Mouse (Mus musculus): ENCODE data around the gene Exosc9. TPM values are rescaled to one million over a fixed set of nuclear protein-coding genes. Genes with fewer than 3 reads are reported as not detected.

The Exosc9 gene
- polyA plus RNA-seq, 1 experiment from 2014 or later = 79.6 TPM

DNA sequence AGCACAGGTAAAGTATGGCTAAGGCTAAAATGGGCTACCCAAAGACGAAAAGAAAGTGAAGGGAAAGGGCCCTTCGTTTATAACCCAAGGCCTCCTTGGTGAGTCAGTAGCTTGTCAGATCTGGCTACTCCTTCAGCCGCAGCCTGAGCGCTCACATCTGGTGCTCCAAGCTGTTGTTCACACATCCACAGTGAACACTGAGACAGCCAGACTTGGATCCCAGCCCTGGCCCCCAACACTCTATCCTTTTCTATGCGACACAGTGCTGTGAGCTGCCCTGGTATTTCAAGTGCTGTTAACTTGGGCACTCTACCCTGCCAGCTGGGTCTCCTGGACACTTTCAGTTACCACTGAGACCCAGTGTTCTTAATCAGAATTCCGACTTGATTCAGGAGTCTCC, 22.1 kb upstream of the Exosc9 start:
- Histone ChIP-seq H3K9me3 (replicated peaks; ENCODE audit: control insufficient read depth, low read length, poor library complexity, severe bottlenecking) (no peaks in the 10 kb centered on the region), H3K4me3 (ENCODE audit: low read depth, low read length) (no peak overlapping the region), H3K27me3 (ENCODE audit: control insufficient read depth, insufficient read depth, low read depth, low read length) (no peaks in the 10 kb centered on the region), H3K4me1 (ENCODE audit: control insufficient read depth, insufficient read depth, low read length) (peaks cover 3% of the 10 kb centered on the region; the same call in 1 of the 2 replicates), H3K9ac (ENCODE audit: low read depth, low read length) (no peak overlapping the region), H3K36me3 (ENCODE audit: control insufficient read depth, insufficient read depth, low read length) (no peaks in the 10 kb centered on the region), H3K27ac (ENCODE audit: low read length) (no peak overlapping the region), H3K4me2 (ENCODE audit: low read length) (no peak overlapping the region)
- ATAC-seq = no peak
- 88% methylated on average over 6 of the region's 6 CpGs for WGBS

DNA sequence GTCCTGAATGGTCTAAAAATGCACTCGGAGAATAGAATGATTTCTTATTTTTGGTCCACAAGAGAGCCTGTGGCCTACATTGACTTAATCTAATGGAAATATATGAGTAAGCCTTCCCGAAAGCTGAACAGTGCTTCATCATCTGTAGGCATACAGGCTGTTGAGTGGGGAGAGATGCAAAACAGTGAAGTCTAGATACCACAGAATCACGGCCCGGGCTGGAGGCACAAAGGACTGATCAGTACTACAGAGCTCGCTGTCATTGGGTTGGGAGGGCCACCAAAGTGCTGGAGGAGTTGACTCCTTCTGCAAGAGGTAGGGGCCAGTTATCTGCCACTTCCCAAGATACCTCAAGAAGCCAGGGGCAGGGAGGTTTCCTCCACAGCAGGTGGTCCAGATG, 21.6 kb upstream of the Exosc9 start:
- H3K4me3 ChIP-seq (ENCODE audit: low read depth, low read length) = no peak overlapping the region
- no peaks in the 10 kb centered on the region for H3K9me3 ChIP-seq (replicated peaks; ENCODE audit: control insufficient read depth, low read length, poor library complexity, severe bottlenecking)
- H3K4me1 ChIP-seq (ENCODE audit: control insufficient read depth, insufficient read depth, low read length) = peaks cover 3% of the 10 kb centered on the region; the same call in 1 of the 2 replicates
- WGBS = 78% methylated on average over 5 of the region's 5 CpGs
- no peak for ATAC-seq
- no peak overlapping the region for H3K9ac ChIP-seq (ENCODE audit: low read depth, low read length)
- H3K27me3 ChIP-seq (ENCODE audit: control insufficient read depth, insufficient read depth, low read depth, low read length) = no peaks in the 10 kb centered on the region
- H3K4me2 ChIP-seq (ENCODE audit: low read length) = no peak overlapping the region
- no peaks in the 10 kb centered on the region for H3K36me3 ChIP-seq (ENCODE audit: control insufficient read depth, insufficient read depth, low read length)
- no peak overlapping the region for H3K27ac ChIP-seq (ENCODE audit: low read length)

- Histone ChIP-seq H3K4me1 (ENCODE audit: control insufficient read depth, insufficient read depth, low read length) (peaks cover 3% of the 10 kb centered on the region; the same call in 1 of the 2 replicates), H3K4me3 (ENCODE audit: low read depth, low read length) (no peak overlapping the region), H3K27me3 (ENCODE audit: control insufficient read depth, insufficient read depth, low read depth, low read length) (no peaks in the 10 kb centered on the region), H3K36me3 (ENCODE audit: control insufficient read depth, insufficient read depth, low read length) (no peaks in the 10 kb centered on the region), H3K27ac (ENCODE audit: low read length) (no peak overlapping the region), H3K9ac (ENCODE audit: low read depth, low read length) (no peak overlapping the region), H3K9me3 (replicated peaks; ENCODE audit: control insufficient read depth, low read length, poor library complexity, severe bottlenecking) (no peaks in the 10 kb centered on the region), H3K4me2 (ENCODE audit: low read length) (no peak overlapping the region)
- no peak for ATAC-seq
- 39% methylated on average over 2 of the region's 2 CpGs for WGBS
Observed at GRCm38 (mm10) chr3:36531242-36531641, 21.2 kb upstream of the Exosc9 start.

DNA sequence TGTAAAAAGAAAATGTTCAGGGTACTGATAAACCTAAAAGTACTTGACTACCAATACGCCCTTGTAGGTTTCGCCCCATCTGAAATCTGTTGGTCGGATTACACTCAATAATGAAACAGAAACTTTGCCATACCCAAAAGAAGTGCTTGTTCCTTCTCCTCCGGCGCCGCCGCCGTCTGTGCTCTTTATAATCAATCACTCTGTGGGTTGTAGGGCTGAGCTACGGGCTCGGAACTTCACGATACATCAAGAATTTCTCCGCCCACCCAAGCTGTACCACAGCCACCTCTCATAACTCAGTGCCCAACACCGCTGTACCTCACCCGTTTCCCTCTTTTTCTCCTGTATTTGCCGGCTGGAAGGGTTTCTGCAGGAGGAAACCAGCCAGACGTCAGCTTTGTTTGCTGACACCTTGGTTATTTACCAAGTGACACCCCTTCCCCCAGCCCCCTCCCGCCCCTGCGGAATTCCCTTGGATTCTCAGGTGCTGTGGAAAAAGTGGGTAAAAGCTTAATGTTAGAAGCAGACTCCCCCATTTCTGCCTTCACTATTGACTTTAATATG, 20.3 kb upstream of the Exosc9 start:
- no peak overlapping the region for H3K9ac ChIP-seq (ENCODE audit: low read depth, low read length)
- ATAC-seq = no peak
- WGBS = 19% methylated on average over 18 of the region's 18 CpGs
- H3K27me3 ChIP-seq (ENCODE audit: control insufficient read depth, insufficient read depth, low read depth, low read length) = no peaks in the 10 kb centered on the region
- no peaks in the 10 kb centered on the region for H3K36me3 ChIP-seq (ENCODE audit: control insufficient read depth, insufficient read depth, low read length)
- no peak overlapping the region for H3K27ac ChIP-seq (ENCODE audit: low read length)
- peaks cover 3% of the 10 kb centered on the region; the same call in 1 of the 2 replicates for H3K4me1 ChIP-seq (ENCODE audit: control insufficient read depth, insufficient read depth, low read length)
- H3K4me3 ChIP-seq (ENCODE audit: low read depth, low read length) = peak overlapping the region; percentile 15; the same call in 1 of the 2 replicates
- H3K4me2 ChIP-seq (ENCODE audit: low read length) = peak overlapping the region; percentile 43
- H3K9me3 ChIP-seq (replicated peaks; ENCODE audit: control insufficient read depth, low read length, poor library complexity, severe bottlenecking) = no peaks in the 10 kb centered on the region

GRCm38 (mm10) chr3:36532738-36533137, 19.7 kb upstream of the Exosc9 start:
- H3K4me2 ChIP-seq (ENCODE audit: low read length) = no peak overlapping the region
- H3K9me3 ChIP-seq (replicated peaks; ENCODE audit: control insufficient read depth, low read length, poor library complexity, severe bottlenecking) = no peaks in the 10 kb centered on the region
- H3K27ac ChIP-seq (ENCODE audit: low read length) = no peak overlapping the region
- ATAC-seq = no peak
- no peaks in the 10 kb centered on the region for H3K27me3 ChIP-seq (ENCODE audit: control insufficient read depth, insufficient read depth, low read depth, low read length)
- no peak overlapping the region for H3K9ac ChIP-seq (ENCODE audit: low read depth, low read length)
- peaks cover 3% of the 10 kb centered on the region; the same call in 1 of the 2 replicates for H3K4me1 ChIP-seq (ENCODE audit: control insufficient read depth, insufficient read depth, low read length)
- H3K36me3 ChIP-seq (ENCODE audit: control insufficient read depth, insufficient read depth, low read length) = no peaks in the 10 kb centered on the region
- WGBS = 37% methylated on average over 7 of the region's 7 CpGs
- H3K4me3 ChIP-seq (ENCODE audit: low read depth, low read length) = no peak overlapping the region

GRCm38 (mm10) chr3:36533201-36533672, 19.2 kb upstream of the Exosc9 start:
- H3K9ac ChIP-seq (ENCODE audit: low read depth, low read length) = no peak overlapping the region
- H3K27ac ChIP-seq (ENCODE audit: low read length) = no peak overlapping the region
- no peak overlapping the region for H3K4me2 ChIP-seq (ENCODE audit: low read length)
- WGBS = 3% methylated on average over 1 of the region's 1 CpGs
- H3K4me3 ChIP-seq (ENCODE audit: low read depth, low read length) = no peak overlapping the region
- no peaks in the 10 kb centered on the region for H3K36me3 ChIP-seq (ENCODE audit: control insufficient read depth, insufficient read depth, low read length)
- H3K27me3 ChIP-seq (ENCODE audit: control insufficient read depth, insufficient read depth, low read depth, low read length) = no peaks in the 10 kb centered on the region
- no peaks in the 10 kb centered on the region for H3K9me3 ChIP-seq (replicated peaks; ENCODE audit: control insufficient read depth, low read length, poor library complexity, severe bottlenecking)
- ATAC-seq = no peak
- peaks cover 3% of the 10 kb centered on the region; the same call in 1 of the 2 replicates for H3K4me1 ChIP-seq (ENCODE audit: control insufficient read depth, insufficient read depth, low read length)

- H3K4me2 ChIP-seq (ENCODE audit: low read length) = no peak overlapping the region
- WGBS = 92% methylated on average over 12 of the region's 12 CpGs
- H3K9ac ChIP-seq (ENCODE audit: low read depth, low read length) = no peak overlapping the region
- H3K27me3 ChIP-seq (ENCODE audit: control insufficient read depth, insufficient read depth, low read depth, low read length) = no peaks in the 10 kb centered on the region
- ATAC-seq = no peak
- no peak overlapping the region for H3K27ac ChIP-seq (ENCODE audit: low read length)
- H3K9me3 ChIP-seq (replicated peaks; ENCODE audit: control insufficient read depth, low read length, poor library complexity, severe bottlenecking) = no peaks in the 10 kb centered on the region
- H3K4me1 ChIP-seq (ENCODE audit: control insufficient read depth, insufficient read depth, low read length) = peaks cover 3% of the 10 kb centered on the region; the same call in 1 of the 2 replicates
- no peaks in the 10 kb centered on the region for H3K36me3 ChIP-seq (ENCODE audit: control insufficient read depth, insufficient read depth, low read length)
- H3K4me3 ChIP-seq (ENCODE audit: low read depth, low read length) = no peak overlapping the region
Observed at GRCm38 (mm10) chr3:36536041-36536440, 16.4 kb upstream of the Exosc9 start.

DNA sequence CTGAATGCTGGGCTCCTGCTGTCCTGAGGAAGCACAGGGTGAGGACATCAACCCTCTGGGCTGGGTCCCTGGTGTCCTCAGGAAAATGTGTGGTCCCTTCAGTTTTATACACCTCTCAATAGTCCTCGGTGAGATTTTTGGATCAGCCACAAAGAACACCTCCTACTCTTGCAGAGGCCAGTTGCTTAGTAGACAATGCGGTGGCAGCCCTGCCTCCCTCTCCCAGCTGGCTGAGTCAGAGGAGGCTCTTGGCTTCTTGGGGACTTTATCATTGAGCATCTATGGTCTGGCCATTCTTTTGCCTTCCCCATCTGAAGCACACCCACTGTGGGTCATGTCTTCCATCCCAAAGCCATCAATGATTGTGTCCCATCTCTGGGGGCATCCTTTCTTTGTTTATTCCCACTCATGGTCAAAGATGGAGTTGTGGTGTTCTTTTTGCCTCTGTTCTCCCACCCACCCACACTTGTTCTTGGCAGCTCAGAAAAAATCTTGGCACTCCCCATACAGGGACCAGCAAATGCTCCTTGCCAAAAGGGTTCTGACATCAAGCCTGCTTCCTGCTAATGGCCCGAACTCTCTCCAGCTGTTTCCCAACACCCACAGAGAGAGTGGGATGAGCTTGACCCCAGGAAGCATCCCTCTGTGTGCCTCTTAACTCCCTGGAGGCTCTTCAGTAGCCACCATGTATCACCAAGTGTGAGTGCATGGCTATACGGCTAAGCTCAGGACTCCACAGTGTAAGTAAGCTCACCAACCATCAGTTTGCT, 14.5 kb upstream of the Exosc9 start:
- WGBS = 87% methylated on average over 4 of the region's 4 CpGs
- H3K9me3 ChIP-seq (replicated peaks; ENCODE audit: control insufficient read depth, low read length, poor library complexity, severe bottlenecking) = no peaks in the 10 kb centered on the region
- ATAC-seq = no peak

GRCm38 (mm10) chr3:36540756-36541155, 11.7 kb upstream of the Exosc9 start:
- Histone ChIP-seq H3K27me3 (ENCODE audit: control insufficient read depth, insufficient read depth, low read depth, low read length) (no peaks in the 10 kb centered on the region), H3K9me3 (replicated peaks; ENCODE audit: control insufficient read depth, low read length, poor library complexity, severe bottlenecking) (no peaks in the 10 kb centered on the region), H3K36me3 (ENCODE audit: control insufficient read depth, insufficient read depth, low read length) (no peaks in the 10 kb centered on the region), H3K4me1 (ENCODE audit: control insufficient read depth, insufficient read depth, low read length) (no peaks in the 10 kb centered on the region), H3K4me2 (ENCODE audit: low read length) (no peak overlapping the region), H3K9ac (ENCODE audit: low read depth, low read length) (no peak overlapping the region), H3K4me3 (ENCODE audit: low read depth, low read length) (no peak overlapping the region), H3K27ac (ENCODE audit: low read length) (no peak overlapping the region)
- 76% methylated on average over 2 of the region's 2 CpGs for WGBS
- ATAC-seq = no peak

More for the DNA sequence above, 14.5 kb upstream of the Exosc9 start:
- Histone ChIP-seq H3K4me2 (ENCODE audit: low read length) (no peak overlapping the region), H3K27me3 (ENCODE audit: control insufficient read depth, insufficient read depth, low read depth, low read length) (no peaks in the 10 kb centered on the region), H3K4me1 (ENCODE audit: control insufficient read depth, insufficient read depth, low read length) (no peaks in the 10 kb centered on the region), H3K36me3 (ENCODE audit: control insufficient read depth, insufficient read depth, low read length) (no peaks in the 10 kb centered on the region), H3K9ac (ENCODE audit: low read depth, low read length) (no peak overlapping the region), H3K27ac (ENCODE audit: low read length) (no peak overlapping the region), H3K4me3 (ENCODE audit: low read depth, low read length) (no peak overlapping the region)

Data from midbrain, embryonic 16.5 days (tissue).